Mouse (Mus musculus) thymus, adult 2 months (tissue): Measurements from ENCODE around the gene Igf2bp1.

Source experiments
- CTCF ChIP-seq: fragments of 200-500 bp; IDR thresholded peaks from 2 replicates; pipeline ENCODE4 v1.5.1; 2012; ENCODE audit warnings: mild to moderate bottlenecking, control low read depth, low read length, moderate library complexity, borderline replicate concordance; ENCODE audit not compliant: control insufficient read depth, poor library complexity, insufficient read depth; ENCODE audit errors: extremely low read depth
- POLR2A ChIP-seq: fragments of 200-500 bp; IDR thresholded peaks from 2 replicates; pipeline ENCODE4 v1.6.1; 2012; ENCODE audit warnings: mild to moderate bottlenecking, low read length, control low read depth, moderate library complexity; ENCODE audit not compliant: control insufficient read depth, poor library complexity, insufficient read depth; ENCODE audit errors: extremely low read depth

- TF ChIP-seq CTCF = no peak
- no peak for TF ChIP-seq POLR2A
Observed at GRCm38 (mm10) chr11:96017941-96018351, 12.2 kb upstream of the Igf2bp1 start.
